Mouse (Mus musculus): ENCODE measurements around the gene Mgat3. TPM values are rescaled to one million over a fixed set of nuclear protein-coding genes. Genes with fewer than 3 reads are reported as not detected.

The Mgat3 gene
- not detected for polyA plus RNA-seq (2017; shearing (Covaris generic))

DNA sequence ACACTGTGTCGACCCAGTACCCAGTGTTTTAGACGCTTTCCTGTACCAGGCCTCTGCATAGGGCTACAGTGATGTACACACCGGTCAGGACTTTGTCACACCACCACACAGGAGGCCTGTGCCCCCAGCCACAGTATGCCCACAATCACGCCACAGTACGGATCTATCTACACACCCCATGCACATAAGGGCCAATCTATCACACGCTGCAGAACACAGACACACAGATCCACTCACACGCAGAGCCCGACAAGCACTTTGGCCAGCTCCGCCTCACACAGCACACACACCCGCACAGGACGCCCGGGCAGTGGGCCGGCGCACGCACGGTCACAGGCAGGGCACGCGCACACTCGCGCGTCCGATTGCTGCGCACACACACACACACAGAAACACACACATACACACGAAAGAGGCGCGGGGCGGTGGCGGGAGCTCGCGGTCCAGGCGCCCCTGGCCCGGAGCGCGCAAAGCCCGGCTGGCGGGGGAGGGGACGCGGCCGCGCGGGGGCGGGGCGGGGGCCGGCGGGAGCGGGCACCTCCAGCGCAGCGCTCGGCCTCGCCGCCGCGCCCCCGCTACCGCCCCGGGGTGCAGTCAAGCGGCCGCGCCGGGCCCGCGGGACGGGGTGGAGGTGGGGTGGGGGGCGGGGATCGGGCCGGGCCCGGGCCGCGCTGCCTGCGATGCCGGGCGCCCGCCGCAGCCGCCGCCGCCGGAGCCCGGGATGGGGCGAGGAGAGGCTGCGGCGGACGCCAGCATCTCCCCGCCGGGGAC lies at the start of gene Mgat3:
Gene Mgat3, plus strand, starts transcription at position 721 of the 771 bp plus-strand sequence.

DNA sequence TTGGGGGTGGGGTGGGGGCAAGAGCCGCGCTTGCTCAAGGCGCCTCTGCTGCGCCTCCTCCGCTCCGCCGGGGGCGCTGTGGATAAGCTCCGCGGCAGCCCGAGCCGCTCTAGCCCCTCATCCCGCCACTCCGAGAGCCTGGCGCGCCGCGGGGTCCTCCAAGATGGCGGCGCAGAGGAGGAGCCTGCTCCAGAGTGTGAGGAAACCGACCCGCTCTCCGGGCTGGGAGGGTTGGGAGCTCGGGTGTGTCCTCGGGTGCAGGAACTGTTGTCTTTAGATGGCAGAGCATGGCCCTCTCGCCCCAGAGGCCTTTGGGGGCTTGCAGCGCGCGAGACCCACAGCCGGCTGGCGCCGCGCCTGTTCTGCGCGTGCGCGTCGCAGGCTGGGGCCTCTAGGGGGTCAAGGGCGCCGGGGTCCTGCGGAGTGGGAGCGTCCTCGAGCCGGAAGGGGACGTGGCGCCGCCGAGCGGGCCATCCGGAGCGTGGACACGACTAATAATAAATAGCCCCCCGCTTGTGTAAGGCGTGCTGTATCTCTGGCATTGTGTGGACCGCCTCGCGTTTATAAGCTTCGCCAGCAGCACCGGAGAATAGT lies 40.4 kb upstream of the Mgat3 start, which contains the start of gene Tab1:
Gene Tab1, plus strand, starts transcription at position 135 of the 594 bp plus-strand sequence.

DNA sequence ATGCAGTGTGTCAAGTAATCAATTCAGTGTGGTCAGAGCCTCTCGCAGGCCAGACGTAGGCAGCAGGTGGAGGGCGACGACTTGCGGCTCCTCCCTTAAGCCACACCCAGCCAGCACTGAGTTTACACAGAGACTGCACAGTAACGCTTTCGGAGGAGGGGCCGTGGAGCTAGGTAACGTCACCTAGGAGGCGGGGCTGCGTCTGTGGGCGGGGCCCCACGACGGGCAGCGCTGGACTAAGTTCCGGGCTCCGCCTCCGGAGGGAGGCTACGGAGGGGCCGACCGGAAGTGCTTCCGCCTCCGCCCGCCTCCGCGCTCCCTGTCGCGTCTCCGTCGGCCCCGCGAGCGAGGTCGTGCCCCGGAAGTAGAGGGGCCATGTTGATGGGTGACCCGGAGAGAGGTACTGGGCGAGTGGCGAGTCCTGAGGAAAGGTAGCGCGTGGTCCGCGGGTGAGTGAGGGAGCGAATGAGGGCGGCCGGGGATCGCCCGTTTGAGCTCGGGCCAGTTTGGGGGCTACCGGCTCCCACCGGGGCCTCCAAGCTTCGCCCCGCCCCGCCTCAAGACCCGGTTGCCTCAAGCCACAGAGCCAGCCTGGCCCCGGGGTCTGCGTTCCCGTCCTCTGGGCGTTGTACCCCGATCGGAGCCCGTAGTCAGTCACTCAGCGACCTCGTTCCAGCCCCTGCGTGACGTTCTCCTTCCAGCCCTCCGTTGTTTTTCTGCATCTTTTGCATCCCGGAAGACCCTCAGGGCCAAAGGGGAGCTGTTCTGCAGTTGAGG lies 60.4 kb downstream of the Mgat3 start, which contains the start of gene Mief1:
Gene Mief1, plus strand, starts transcription at position 286 of the 777 bp plus-strand sequence.

DNA sequence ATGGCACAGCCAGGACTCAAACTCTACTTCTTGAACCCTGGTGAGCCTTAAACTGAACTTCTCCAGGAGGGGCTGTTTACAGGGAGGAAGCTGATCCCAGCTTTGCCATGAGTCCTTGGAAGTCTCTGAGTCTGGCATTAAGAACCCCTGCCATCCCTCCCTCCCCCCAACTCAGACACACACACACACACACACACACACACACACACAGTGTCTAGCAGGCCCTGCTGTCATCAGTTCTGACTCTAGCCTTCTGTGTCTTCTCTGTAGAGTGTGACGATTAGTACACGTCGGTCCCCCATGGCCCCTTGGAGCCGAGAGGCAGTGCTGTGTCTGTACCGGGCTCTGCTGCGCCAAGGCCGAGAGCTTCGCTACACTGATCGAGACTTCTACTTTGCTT lies 62.0 kb downstream of the Mgat3 start, which contains the start of gene AC140267.1:
Gene AC140267.1, plus strand, starts transcription at position 301 of the 400 bp plus-strand sequence.

DNA sequence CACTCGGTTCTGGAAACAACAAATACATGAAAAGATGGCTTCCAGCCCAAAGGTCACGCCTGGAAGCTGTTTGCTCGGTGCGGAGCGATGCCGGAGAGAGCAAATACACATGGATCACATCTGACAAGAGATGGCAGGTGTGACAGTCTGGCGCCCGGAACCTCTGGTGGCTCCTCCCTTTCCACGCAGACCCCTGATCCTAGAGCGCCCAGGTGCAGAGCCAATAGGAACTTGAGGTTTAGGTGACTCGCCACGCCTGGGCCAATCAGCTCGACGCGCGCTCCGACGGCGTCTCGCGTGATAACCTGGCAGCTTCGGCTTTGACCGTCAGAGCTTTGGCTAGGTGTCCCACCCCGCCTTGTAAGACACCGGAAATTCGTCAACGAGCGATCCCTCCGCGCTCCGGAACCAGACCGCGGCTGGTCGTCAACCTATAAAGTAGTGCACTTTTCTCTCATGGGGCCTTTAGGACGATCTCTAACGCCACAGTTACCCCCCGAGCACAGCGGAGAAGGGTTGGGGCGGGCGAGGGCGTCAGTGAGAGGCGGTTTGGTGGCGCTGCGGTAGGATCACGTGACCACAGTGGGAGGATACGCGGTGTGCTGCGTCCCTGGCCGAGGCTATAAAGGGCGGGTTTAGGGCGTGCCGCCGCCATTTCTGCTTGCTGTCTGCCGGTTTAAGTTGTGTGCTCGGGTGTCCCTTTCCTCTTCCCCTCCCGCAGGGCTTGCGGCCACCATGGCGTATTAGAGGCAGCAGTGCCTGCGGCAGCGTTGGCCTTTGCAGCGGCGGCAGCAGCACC lies 81.5 kb downstream of the Mgat3 start, which contains the start of gene Atf4:
Gene Atf4, plus strand, starts transcription at position 338 of the 799 bp plus-strand sequence.

DNA sequence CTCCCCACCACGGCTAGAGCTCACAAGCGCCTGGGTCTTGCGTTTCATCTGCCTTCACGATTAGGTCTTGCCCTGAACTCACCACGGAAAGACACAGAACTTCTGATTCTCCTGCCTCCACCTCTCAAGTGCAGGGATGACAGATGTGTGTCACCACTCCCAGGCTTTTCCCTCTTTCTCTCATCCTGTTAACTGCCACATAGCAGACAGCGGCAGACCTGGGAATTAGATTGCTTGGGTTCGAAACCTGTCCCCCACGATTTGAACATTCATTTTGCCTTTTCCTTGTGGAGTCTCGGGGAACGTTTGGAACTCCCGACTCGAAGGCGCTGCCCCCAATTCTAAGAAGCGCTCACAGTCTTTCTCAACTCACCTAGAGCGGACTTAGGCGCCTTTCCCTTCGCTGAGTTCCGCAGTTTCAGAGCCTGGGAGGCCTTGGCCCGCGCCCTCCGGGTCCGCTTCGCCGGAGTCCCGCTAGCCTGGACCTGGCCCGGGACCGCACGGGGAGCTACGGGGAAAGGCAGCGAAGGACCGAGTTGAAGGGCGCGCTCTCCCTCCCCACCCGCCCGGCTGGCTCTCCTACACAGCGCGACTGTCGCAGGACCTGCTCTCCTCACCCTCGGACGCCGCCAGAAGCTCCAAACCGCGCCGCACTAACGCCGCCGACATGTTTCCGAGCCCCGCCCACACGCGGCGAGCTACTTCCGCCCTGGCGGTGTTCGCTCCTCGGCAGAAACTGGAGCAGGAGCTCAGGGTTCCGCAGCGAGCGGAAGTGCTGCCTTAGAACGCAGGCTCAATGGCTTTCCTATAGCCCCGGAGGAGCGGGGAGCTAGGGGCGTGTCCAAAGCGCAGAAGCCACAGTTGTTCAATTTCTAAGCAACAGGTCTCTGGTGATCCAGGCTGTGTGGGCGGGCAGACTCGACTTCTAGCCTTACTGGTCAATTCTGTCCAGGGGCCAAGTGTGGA lies 90.4 kb downstream of the Mgat3 start, which contains the start of gene Rps19bp1:
Gene Rps19bp1, minus strand, starts transcription at position 706 of the 966 bp plus-strand sequence.

Other genes starting within 250 kb of the Mgat3 start
- 69.2 TPM for gene Cbx7, start 202.6 kb upstream of the Mgat3 start, polyA plus RNA-seq (2017; shearing (Covaris generic))
- gene Pdgfb, start 158.7 kb upstream of the Mgat3 start, polyA plus RNA-seq (2017; shearing (Covaris generic)): 1.0 TPM
- 0.32 TPM for gene Syngr1, start 82.4 kb upstream of the Mgat3 start, polyA plus RNA-seq (2017; shearing (Covaris generic))
- gene Rpl3, start 81.9 kb upstream of the Mgat3 start, polyA plus RNA-seq (2017; shearing (Covaris generic)): 2,051 TPM
- 27.7 TPM for gene Tab1, start 40.6 kb upstream of the Mgat3 start, polyA plus RNA-seq (2017; shearing (Covaris generic))
- 36.4 TPM for gene Mief1, start 60.3 kb downstream of the Mgat3 start, polyA plus RNA-seq (2017; shearing (Covaris generic))
- gene AC140267.1, start 62.1 kb downstream of the Mgat3 start, polyA plus RNA-seq (2017; shearing (Covaris generic)): not detected
- 127 TPM for gene Atf4, start 81.5 kb downstream of the Mgat3 start, polyA plus RNA-seq (2017; shearing (Covaris generic))
- 23.2 TPM for gene Rps19bp1, start 90.6 kb downstream of the Mgat3 start, polyA plus RNA-seq (2017; shearing (Covaris generic))
- 0.02 TPM for gene Cacna1i, start 113.5 kb downstream of the Mgat3 start, polyA plus RNA-seq (2017; shearing (Covaris generic))

Measured in CD4-positive, CD25-positive, alpha-beta regulatory T cell, adult 9 weeks (primary cell).